Mouse (Mus musculus): Measurements from ENCODE around the gene 5430403G16Rik. TPM values are rescaled to one million over a fixed set of nuclear protein-coding genes. Genes with fewer than 3 reads are reported as not detected.

Gene 5430403G16Rik
- polyA plus RNA-seq (2017; shearing (Covaris generic)), result 10.1 TPM

GRCm38 (mm10) chr5:109690537-109691201 is at the start of gene 5430403G16Rik:
Gene 5430403G16Rik, minus strand, starts transcription at chr5:109691041.

Other genes with a start within 250 kb of the 5430403G16Rik start
- 50.8 TPM for gene Crlf2, start 132.0 kb downstream of the 5430403G16Rik start, polyA plus RNA-seq (2017; shearing (Covaris generic))
- 22.3 TPM for gene 4930522L14Rik, start 60.8 kb upstream of the 5430403G16Rik start, polyA plus RNA-seq (2017; shearing (Covaris generic))
- gene Gm15446, start 232.4 kb upstream of the 5430403G16Rik start, polyA plus RNA-seq (2017; shearing (Covaris generic)), result 19.4 TPM

Data from inflammation-experienced regulatory T-cells, adult 16 weeks (primary cell).